Mouse (Mus musculus) thymus, postnatal 14 days (tissue): ENCODE measurements around the gene Vmn2r6.
"Not testable (repeated sequence)": the region's sequence is repeated elsewhere in the genome, so short reads cannot be mapped to it uniquely, and the experiment has no call there.

Source experiments
- DNase-seq: peaks from one replicate; pipeline ENCODE4 v3.0.0; 2021

The Vmn2r6 gene

GRCm38 (mm10) chr3:64565730-64566129, at the start of gene Vmn2r6:
Gene Vmn2r6, minus strand, starts transcription at chr3:64565830.
- not testable (repeated sequence) for DNase-seq

- no peak for DNase-seq
These were observed 22.0 kb upstream of the Vmn2r6 start for GRCm38 (mm10) chr3:64587618-64588017.

- DNase-seq, result not testable (repeated sequence)
These were observed 3.2 kb upstream of the Vmn2r6 start for GRCm38 (mm10) chr3:64568793-64569192.

- not testable (repeated sequence) for DNase-seq
These were observed 42.0 kb downstream of the Vmn2r6 start for GRCm38 (mm10) chr3:64523585-64523984.

GRCm38 (mm10) chr3:64509742-64510141, 55.9 kb downstream of the Vmn2r6 start, which contains the start of gene Vmn2r5:
Gene Vmn2r5, minus strand, starts transcription at chr3:64509842.
- not testable (repeated sequence) for DNase-seq
